Mouse (Mus musculus): ENCODE data around the gene Fundc1. TPM values are rescaled to one million over a fixed set of nuclear protein-coding genes. Genes with fewer than 3 reads are reported as not detected.
A peak's percentile ranks its signal among the peaks of the same experiment; 100 is the strongest.

Gene Fundc1
- 50.3 and 53.6 TPM in 2 replicates for polyA plus RNA-seq (2014; fragmentation: Nextera tagmentation; extraction: Ambion mirVana)

DNA sequence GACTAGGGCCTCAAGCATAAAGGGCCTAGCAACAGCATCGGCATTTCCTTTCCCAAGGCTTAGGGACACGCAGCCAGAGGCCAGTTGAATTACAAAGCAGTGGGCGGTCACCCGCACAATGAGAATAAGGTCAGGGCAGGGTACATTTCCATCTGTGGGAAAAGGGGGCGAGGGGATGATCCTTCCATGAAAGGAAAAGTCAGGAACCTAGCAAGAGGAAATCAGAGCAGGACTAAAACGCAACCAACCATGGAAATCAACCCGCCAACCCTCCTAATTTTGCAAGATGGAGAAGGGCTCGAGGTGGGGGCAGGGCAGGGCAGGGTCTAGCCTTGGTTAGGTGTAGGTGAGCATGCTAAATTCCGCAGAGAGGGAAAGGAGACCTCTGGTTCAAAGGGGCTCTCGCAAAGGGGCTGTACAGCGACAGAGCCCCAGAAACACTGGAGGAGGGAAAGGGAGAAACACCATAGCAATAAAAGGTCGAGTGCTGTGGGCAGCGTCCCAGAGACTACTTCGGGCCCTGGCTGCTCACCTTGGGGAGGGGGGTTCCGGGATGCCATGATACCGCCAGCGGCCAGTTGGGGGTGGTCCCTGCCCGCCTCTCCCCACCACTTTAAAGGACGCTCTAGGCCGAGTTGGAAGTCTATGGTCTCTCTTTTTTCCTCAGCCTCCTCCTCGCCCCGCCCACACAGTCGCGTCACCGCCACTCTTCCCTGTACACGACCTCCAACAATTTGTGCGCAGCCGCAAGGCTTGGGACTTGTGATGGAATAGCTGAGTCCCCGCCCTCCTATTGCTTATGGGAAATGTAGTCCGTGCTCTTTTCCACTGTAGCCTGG lies at the start of gene Fundc1:
Fundc1 (minus strand) TSS at position 705 of the 839 bp plus-strand sequence.
- WGBS, result 8% methylated on average over 30 of the region's 30 CpGs
- DNase-seq (ENCODE audit: low spot score, missing footprints) (peak; percentile 98), ATAC-seq (ENCODE audit: low FRiP score) (peak; percentile 97)
- peak within 1 kb of the TSS; percentile 33 for H3K4me3 ChIP-seq (ENCODE audit: low read depth, low read length)
- no peaks in the 10 kb centered on the region for H3K36me3 ChIP-seq (ENCODE audit: control insufficient read depth, insufficient read depth, low read length)
- H3K9me3 ChIP-seq (ENCODE audit: control insufficient read depth, low read length), result no peaks in the 10 kb centered on the region
- peak within 1 kb of the TSS; percentile 63; the same call in 1 of the 2 replicates for H3K9ac ChIP-seq (ENCODE audit: low read length)
- H3K4me2 ChIP-seq, result peak within 1 kb of the TSS; percentile 41
- H3K27me3 ChIP-seq (ENCODE audit: control insufficient read depth, insufficient read depth, low read length), result no peaks in the 10 kb centered on the region
- H3K4me1 ChIP-seq (ENCODE audit: control insufficient read depth, insufficient read depth, low read length), result no peaks in the 10 kb centered on the region
- peak within 1 kb of the TSS; percentile 84 for H3K27ac ChIP-seq (ENCODE audit: low read depth, low read length)

DNA sequence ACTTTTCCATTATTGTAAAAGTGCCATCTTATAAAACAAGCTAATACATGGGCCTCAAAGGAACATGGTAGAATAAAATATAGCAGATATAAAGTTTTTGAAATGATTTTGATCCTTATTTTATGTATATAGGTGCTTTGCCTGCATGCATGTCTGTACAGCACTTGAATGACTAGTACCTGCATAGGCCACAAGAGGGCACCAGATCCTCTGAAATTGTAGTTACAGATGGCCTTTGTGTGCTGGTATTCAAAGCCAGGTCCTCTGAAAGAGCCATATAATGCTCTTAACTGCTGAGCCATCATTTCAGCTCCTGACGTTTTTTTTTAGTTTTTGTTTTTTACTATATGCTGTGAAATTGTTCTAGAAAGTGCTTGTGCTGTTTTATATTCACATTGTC lies 39.1 kb upstream of the Fundc1 start:
- Histone ChIP-seq H3K9ac (ENCODE audit: low read length) (no peak overlapping the region), H3K36me3 (ENCODE audit: control insufficient read depth, insufficient read depth, low read length) (no peaks in the 10 kb centered on the region), H3K27ac (ENCODE audit: low read depth, low read length) (no peak overlapping the region), H3K9me3 (ENCODE audit: control insufficient read depth, low read length) (no peaks in the 10 kb centered on the region), H3K4me3 (ENCODE audit: low read depth, low read length) (no peak overlapping the region), H3K4me2 (no peak overlapping the region), H3K27me3 (ENCODE audit: control insufficient read depth, insufficient read depth, low read length) (no peaks in the 10 kb centered on the region), H3K4me1 (ENCODE audit: control insufficient read depth, insufficient read depth, low read length) (no peaks in the 10 kb centered on the region)
- ATAC-seq (ENCODE audit: low FRiP score) (no peak), DNase-seq (ENCODE audit: low spot score, missing footprints) (no peak)
- WGBS, result 72% methylated on average over 1 of the region's 1 CpGs

DNA sequence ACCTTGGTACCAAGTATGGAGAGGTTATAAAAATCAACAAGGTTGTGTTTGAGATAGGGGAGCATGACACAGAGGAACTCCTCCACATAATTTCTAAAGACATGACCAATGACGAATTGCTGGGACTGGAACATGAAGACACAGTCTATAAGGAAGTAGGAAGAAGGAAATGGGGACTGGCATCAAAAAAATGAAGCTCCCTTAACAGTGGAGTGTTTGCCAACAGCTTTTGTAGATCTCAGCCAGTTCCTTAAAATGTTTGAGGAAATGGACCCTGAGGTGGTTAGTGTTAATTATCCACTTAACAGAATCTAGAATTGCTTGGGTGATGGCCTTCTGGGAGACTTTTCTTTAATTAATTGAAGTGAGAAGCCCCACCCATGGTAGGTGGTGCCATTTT lies 36.6 kb upstream of the Fundc1 start:
- no peak for ATAC-seq (ENCODE audit: low FRiP score)
- Histone ChIP-seq H3K27me3 (ENCODE audit: control insufficient read depth, insufficient read depth, low read length) (no peaks in the 10 kb centered on the region), H3K36me3 (ENCODE audit: control insufficient read depth, insufficient read depth, low read length) (no peaks in the 10 kb centered on the region), H3K4me2 (no peak overlapping the region), H3K9ac (ENCODE audit: low read length) (no peak overlapping the region), H3K9me3 (ENCODE audit: control insufficient read depth, low read length) (no peaks in the 10 kb centered on the region), H3K4me3 (ENCODE audit: low read depth, low read length) (no peak overlapping the region), H3K27ac (ENCODE audit: low read depth, low read length) (no peak overlapping the region), H3K4me1 (ENCODE audit: control insufficient read depth, insufficient read depth, low read length) (no peaks in the 10 kb centered on the region)
- DNase-seq (ENCODE audit: low spot score, missing footprints), result no peak
- WGBS, result 81% methylated on average over 1 of the region's 1 CpGs

DNA sequence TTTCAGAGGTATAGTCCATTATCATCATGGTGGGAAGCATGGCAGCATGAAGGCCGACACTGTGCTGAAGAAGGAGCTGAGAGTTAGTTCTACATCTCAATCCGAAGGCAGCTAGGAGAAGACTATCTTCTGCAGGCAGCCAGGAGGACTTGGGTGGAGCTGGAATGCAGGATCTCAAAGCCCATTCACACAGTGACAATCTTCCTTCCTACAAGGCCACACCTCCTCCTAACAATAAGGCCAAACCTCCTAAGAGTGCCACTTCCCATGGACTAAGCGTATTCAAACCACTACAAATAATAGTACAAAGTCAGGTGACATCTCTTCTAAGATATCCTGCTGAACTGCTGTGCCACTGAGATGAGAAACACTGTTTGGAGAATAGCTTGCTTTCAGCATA lies 35.5 kb upstream of the Fundc1 start:
- Histone ChIP-seq H3K4me1 (ENCODE audit: control insufficient read depth, insufficient read depth, low read length) (no peaks in the 10 kb centered on the region), H3K9me3 (ENCODE audit: control insufficient read depth, low read length) (no peaks in the 10 kb centered on the region), H3K27ac (ENCODE audit: low read depth, low read length) (no peak overlapping the region), H3K4me3 (ENCODE audit: low read depth, low read length) (no peak overlapping the region), H3K9ac (ENCODE audit: low read length) (no peak overlapping the region), H3K36me3 (ENCODE audit: control insufficient read depth, insufficient read depth, low read length) (no peaks in the 10 kb centered on the region), H3K27me3 (ENCODE audit: control insufficient read depth, insufficient read depth, low read length) (no peaks in the 10 kb centered on the region), H3K4me2 (no peak overlapping the region)
- DNase-seq (ENCODE audit: low spot score, missing footprints) (no peak), ATAC-seq (ENCODE audit: low FRiP score) (no peak)
- 78% methylated on average over 3 of the region's 3 CpGs for WGBS

DNA sequence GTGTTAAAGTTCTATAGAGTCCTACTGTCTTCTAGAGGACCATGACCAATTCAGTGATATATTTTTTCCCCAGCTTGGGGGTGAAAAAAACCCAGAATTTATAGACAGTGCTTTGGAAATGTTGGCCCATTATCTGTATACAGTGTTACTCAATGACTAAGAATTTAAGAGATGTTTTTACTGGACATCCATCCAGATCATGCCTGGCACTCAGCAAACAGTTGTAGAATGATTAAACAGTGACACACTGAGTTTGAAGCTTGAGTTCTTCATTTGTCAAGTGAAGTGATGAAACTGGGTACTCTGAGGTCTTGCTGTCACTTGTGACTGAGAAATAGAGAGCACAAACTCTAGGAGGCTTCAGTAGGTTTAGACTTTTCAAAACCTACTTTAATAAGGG lies 21.2 kb upstream of the Fundc1 start:
- ATAC-seq (ENCODE audit: low FRiP score) (no peak), DNase-seq (ENCODE audit: low spot score, missing footprints) (no peak)
- H3K36me3 ChIP-seq (ENCODE audit: control insufficient read depth, insufficient read depth, low read length), result no peaks in the 10 kb centered on the region
- no peak overlapping the region for H3K4me2 ChIP-seq
- no peak overlapping the region for H3K4me3 ChIP-seq (ENCODE audit: low read depth, low read length)
- H3K4me1 ChIP-seq (ENCODE audit: control insufficient read depth, insufficient read depth, low read length), result no peaks in the 10 kb centered on the region
- H3K9me3 ChIP-seq (ENCODE audit: control insufficient read depth, low read length), result no peaks in the 10 kb centered on the region
- no peaks in the 10 kb centered on the region for H3K27me3 ChIP-seq (ENCODE audit: control insufficient read depth, insufficient read depth, low read length)
- no peak overlapping the region for H3K27ac ChIP-seq (ENCODE audit: low read depth, low read length)
- H3K9ac ChIP-seq (ENCODE audit: low read length), result no peak overlapping the region

DNA sequence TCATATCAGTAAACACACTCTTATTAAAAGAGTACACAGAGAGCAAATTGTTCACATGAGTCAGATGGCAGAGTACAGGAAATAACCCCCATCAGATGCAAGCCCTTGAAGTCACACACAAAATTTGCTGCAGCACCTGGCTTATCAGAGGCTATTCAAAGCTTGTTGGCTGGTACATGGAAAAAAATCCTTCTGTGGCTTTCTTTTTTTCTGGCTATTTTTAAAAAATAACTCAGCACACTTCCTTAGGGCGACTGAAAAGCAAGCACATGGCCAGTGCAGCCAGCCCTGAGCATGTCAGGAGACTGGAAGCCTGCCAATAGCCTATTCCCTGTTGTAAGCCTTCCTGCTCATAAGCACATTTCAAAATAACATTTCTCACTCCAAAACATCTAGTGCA lies 18.6 kb upstream of the Fundc1 start:
- ATAC-seq (ENCODE audit: low FRiP score), result no peak
- no peak overlapping the region for H3K4me2 ChIP-seq
- DNase-seq (ENCODE audit: low spot score, missing footprints), result no peak
- H3K4me3 ChIP-seq (ENCODE audit: low read depth, low read length), result no peak overlapping the region
- H3K4me1 ChIP-seq (ENCODE audit: control insufficient read depth, insufficient read depth, low read length), result no peaks in the 10 kb centered on the region
- no peak overlapping the region for H3K9ac ChIP-seq (ENCODE audit: low read length)
- H3K9me3 ChIP-seq (ENCODE audit: control insufficient read depth, low read length), result no peaks in the 10 kb centered on the region
- 58% methylated on average over 1 of the region's 1 CpGs for WGBS
- no peaks in the 10 kb centered on the region for H3K36me3 ChIP-seq (ENCODE audit: control insufficient read depth, insufficient read depth, low read length)
- no peak overlapping the region for H3K27ac ChIP-seq (ENCODE audit: low read depth, low read length)
- no peaks in the 10 kb centered on the region for H3K27me3 ChIP-seq (ENCODE audit: control insufficient read depth, insufficient read depth, low read length)

DNA sequence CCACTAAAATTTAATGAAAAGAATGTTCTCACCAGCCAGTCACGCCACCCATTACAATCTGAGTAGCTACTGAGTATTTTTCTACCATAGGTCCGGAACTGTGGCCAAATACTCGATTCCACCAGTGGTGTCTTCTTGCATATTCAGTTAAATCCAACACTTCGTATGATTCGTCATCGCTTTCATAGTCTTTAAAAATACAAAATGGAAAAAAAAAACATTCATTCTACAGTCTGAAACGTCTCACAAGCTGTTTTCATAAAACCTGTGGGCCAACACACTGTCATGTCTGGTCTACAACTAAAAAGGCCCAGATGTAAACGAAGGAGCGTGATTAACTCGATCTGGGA lies 879 bp downstream of the Fundc1 start:
- 0 out of 2 replicates have a peak, but pooled peaks have one; percentile 1 for ATAC-seq (ENCODE audit: low FRiP score)
- 17% methylated on average over 10 of the region's 10 CpGs for WGBS
- peak overlapping the region; percentile 63; the same call in 1 of the 2 replicates for H3K9ac ChIP-seq (ENCODE audit: low read length)

DNA sequence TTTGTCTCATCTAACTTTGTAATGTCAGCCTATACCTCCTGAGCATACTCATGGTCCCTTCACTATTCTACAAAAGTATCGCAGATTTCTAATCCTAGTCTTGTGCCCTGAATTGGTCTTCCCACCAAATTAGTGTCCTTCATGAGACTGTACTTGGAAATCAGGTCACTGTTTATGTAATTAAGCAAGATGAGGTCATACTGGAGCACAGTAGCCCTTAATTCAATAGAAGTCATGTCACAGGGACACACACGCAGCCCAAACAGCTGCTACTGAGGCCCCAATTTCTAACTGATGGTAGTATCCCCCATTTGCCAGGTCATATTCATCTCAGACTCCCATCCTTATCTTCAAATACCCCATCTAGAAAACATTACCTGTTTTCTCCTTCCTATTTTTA lies 3.5 kb downstream of the Fundc1 start:
- no peak for DNase-seq (ENCODE audit: low spot score, missing footprints)
- WGBS, result 88% methylated on average over 2 of the region's 2 CpGs

More for the DNA sequence above, 879 bp downstream of the Fundc1 start:
- Histone ChIP-seq H3K36me3 (ENCODE audit: control insufficient read depth, insufficient read depth, low read length) (no peaks in the 10 kb centered on the region), H3K4me3 (ENCODE audit: low read depth, low read length) (peak overlapping the region; percentile 33), H3K27ac (ENCODE audit: low read depth, low read length) (peak overlapping the region; percentile 84), H3K27me3 (ENCODE audit: control insufficient read depth, insufficient read depth, low read length) (no peaks in the 10 kb centered on the region), H3K4me2 (peak overlapping the region; percentile 41), H3K4me1 (ENCODE audit: control insufficient read depth, insufficient read depth, low read length) (no peaks in the 10 kb centered on the region), H3K9me3 (ENCODE audit: control insufficient read depth, low read length) (no peaks in the 10 kb centered on the region)
- DNase-seq (ENCODE audit: low spot score, missing footprints), result no peak

DNA sequence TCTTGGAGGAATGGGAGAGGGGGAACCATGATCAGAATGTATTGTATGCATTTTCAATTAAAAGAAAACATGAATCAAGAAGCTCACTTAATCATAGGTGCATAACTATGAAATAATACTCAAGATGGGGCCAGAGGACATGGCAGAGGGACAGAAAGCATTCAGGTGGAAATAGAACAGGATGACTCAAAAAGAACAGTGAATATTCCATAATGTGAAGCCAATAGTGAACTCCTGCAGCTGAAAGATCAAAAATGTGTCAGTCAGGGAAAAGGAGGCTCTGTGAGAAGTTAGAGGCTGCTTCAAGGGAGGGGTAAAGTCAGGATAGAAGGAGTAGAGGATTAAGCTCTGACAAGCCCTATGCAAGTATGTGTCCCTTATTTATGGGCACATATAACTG lies 6.4 kb downstream of the Fundc1 start:
- Histone ChIP-seq H3K9me3 (ENCODE audit: control insufficient read depth, low read length) (no peaks in the 10 kb centered on the region), H3K4me1 (ENCODE audit: control insufficient read depth, insufficient read depth, low read length) (no peaks in the 10 kb centered on the region; the same call in 1 of the 2 replicates), H3K36me3 (ENCODE audit: control insufficient read depth, insufficient read depth, low read length) (no peaks in the 10 kb centered on the region), H3K27ac (ENCODE audit: low read depth, low read length) (peak overlapping the region; percentile 20), H3K4me3 (ENCODE audit: low read depth, low read length) (no peak overlapping the region), H3K9ac (ENCODE audit: low read length) (no peak overlapping the region), H3K4me2 (no peak overlapping the region), H3K27me3 (ENCODE audit: control insufficient read depth, insufficient read depth, low read length) (no peaks in the 10 kb centered on the region)
- no peak for DNase-seq (ENCODE audit: low spot score, missing footprints)
- no peak for ATAC-seq (ENCODE audit: low FRiP score)

More for the DNA sequence above, 3.5 kb downstream of the Fundc1 start:
- no peaks in the 10 kb centered on the region for H3K27me3 ChIP-seq (ENCODE audit: control insufficient read depth, insufficient read depth, low read length)
- H3K4me1 ChIP-seq (ENCODE audit: control insufficient read depth, insufficient read depth, low read length), result no peaks in the 10 kb centered on the region; the same call in 1 of the 2 replicates
- H3K4me2 ChIP-seq, result no peak overlapping the region
- no peak overlapping the region for H3K4me3 ChIP-seq (ENCODE audit: low read depth, low read length)
- H3K36me3 ChIP-seq (ENCODE audit: control insufficient read depth, insufficient read depth, low read length), result no peaks in the 10 kb centered on the region
- no peak overlapping the region for H3K9ac ChIP-seq (ENCODE audit: low read length)
- ATAC-seq (ENCODE audit: low FRiP score), result no peak
- no peaks in the 10 kb centered on the region for H3K9me3 ChIP-seq (ENCODE audit: control insufficient read depth, low read length)
- H3K27ac ChIP-seq (ENCODE audit: low read depth, low read length), result no peak overlapping the region

Data from midbrain, embryonic 11.5 days (tissue).